Mouse (Mus musculus) spleen, adult 2 months (tissue): ENCODE results near the gene Ccnd1.

Experiments
- CTCF ChIP-seq: fragments of 200-500 bp; IDR thresholded peaks from 2 replicates; pipeline ENCODE4 v1.5.1; 2011; ENCODE audit warnings: mild to moderate bottlenecking, inconsistent platforms; ENCODE audit not compliant: insufficient read depth, insufficient read length, insufficient replicate concordance; ENCODE audit errors: extremely low read depth
- POLR2A ChIP-seq: fragments of 200-500 bp; IDR thresholded peaks from 2 replicates; pipeline ENCODE4 v1.6.1; 2011; ENCODE audit warnings: low read depth, low read length, inconsistent platforms

DNA sequence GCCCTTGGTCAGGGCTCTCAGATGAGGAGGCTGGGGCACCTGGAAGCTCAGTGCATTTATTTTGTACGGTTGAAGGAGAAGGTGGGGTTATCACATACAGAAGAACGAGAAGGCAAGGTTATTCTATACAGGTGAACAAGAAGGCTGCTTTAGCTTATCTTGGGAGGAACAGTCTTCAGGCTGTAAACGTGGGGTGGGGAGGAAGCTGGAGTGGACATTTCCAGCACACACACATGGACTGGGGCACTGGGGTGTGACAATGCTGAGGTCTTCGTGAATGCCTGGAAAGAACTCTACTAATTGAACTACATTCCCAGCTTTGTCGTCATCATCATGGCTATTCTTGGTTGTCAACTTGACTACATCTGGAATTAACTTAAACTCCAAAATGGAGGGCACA, 26.2 kb upstream of the Ccnd1 start:
- TF ChIP-seq CTCF, result no peak
- no peak for TF ChIP-seq POLR2A
